Mouse (Mus musculus): ENCODE results near the gene Cdc6.
"Not testable (repeated sequence)": the region's sequence is repeated elsewhere in the genome, so short reads cannot be mapped to it uniquely, and the experiment has no call there.

The Cdc6 gene

GRCm38 (mm10) chr11:98932293-98933091 is 24.9 kb downstream of the Cdc6 start:
- DNase-seq = peak; percentile 27

GRCm38 (mm10) chr11:98933151-98933550 is 25.6 kb downstream of the Cdc6 start:
- DNase-seq = peak; percentile 50

- not testable (repeated sequence) for DNase-seq
Measured at GRCm38 (mm10) chr11:98933847-98934246, 26.2 kb downstream of the Cdc6 start.

- DNase-seq = no peak
Measured at GRCm38 (mm10) chr11:98934367-98934766, 26.8 kb downstream of the Cdc6 start.

GRCm38 (mm10) chr11:98935123-98935522 is 27.5 kb downstream of the Cdc6 start:
- no peak for DNase-seq

GRCm38 (mm10) chr11:98936170-98936569 is 28.6 kb downstream of the Cdc6 start:
- DNase-seq = peak; percentile 62

- no peak for DNase-seq
Measured at GRCm38 (mm10) chr11:98936606-98937409, 29.2 kb downstream of the Cdc6 start.

GRCm38 (mm10) chr11:98937410-98937913 is 29.9 kb downstream of the Cdc6 start:
- DNase-seq = peak; percentile 85

- DNase-seq = no peak
Measured at GRCm38 (mm10) chr11:98937914-98938694, 30.5 kb downstream of the Cdc6 start.

- DNase-seq = no peak
Measured at GRCm38 (mm10) chr11:98938701-98939083, 31.1 kb downstream of the Cdc6 start.

GRCm38 (mm10) chr11:98939084-98939952 is 31.7 kb downstream of the Cdc6 start:
- no peak for DNase-seq

GRCm38 (mm10) chr11:98939953-98940641 is 32.5 kb downstream of the Cdc6 start:
- DNase-seq = no peak

- no peak for DNase-seq
Measured at GRCm38 (mm10) chr11:98940776-98941175, 33.2 kb downstream of the Cdc6 start.

GRCm38 (mm10) chr11:98941341-98941825 is 33.8 kb downstream of the Cdc6 start:
- DNase-seq = no peak

GRCm38 (mm10) chr11:98941826-98942550 is 34.4 kb downstream of the Cdc6 start:
- peak; percentile 60 for DNase-seq

GRCm38 (mm10) chr11:98942555-98942922 is 34.9 kb downstream of the Cdc6 start:
- no peak for DNase-seq

- DNase-seq = no peak
Measured at GRCm38 (mm10) chr11:98942923-98943641, 35.5 kb downstream of the Cdc6 start.

- no peak for DNase-seq
Measured at GRCm38 (mm10) chr11:98943741-98944461, 36.3 kb downstream of the Cdc6 start.

Measured in liver (tissue).